Mouse (Mus musculus): ENCODE measurements at regions not wholly inside any gene's neighbourhood (a gene's known extent, or its start where the extent isn't known, plus 50 kb on each side); places are given as distances from the start of the nearest gene placed in this dataset.

GRCm38 (mm10) chr1:127023100-127023499 is 181.7 kb upstream of the Mgat5 start:
- no peaks in the 10 kb centered on the region for H3K36me3 ChIP-seq (ENCODE audit: control insufficient read depth, insufficient read depth, low read length, poor library complexity, severe bottlenecking)
- DNase-seq (ENCODE audit: low read depth, low spot score): no peak
- TF ChIP-seq ZNF384 (IDR thresholded peaks at IDR 0.05; ENCODE audit: low read depth, low read length) (no peak), CHD2 (IDR thresholded peaks at IDR 0.05; ENCODE audit: low read depth, low read length) (no peak), HCFC1 (IDR thresholded peaks at IDR 0.05; ENCODE audit: borderline replicate concordance, insufficient read depth, low read length) (no peak), ZC3H11A (IDR thresholded peaks at IDR 0.05; ENCODE audit: borderline replicate concordance, low read depth, low read length) (no peak), MAFK (IDR thresholded peaks at IDR 0.05; ENCODE audit: insufficient read depth, low read depth, low read length) (no peak)
- H3K4me3 ChIP-seq (ENCODE audit: insufficient read depth in 1 of 2, low read depth in 1 of 2, low read length in 2 of 2, poor library complexity in 1 of 2, severe bottlenecking in 1 of 2): no peak overlapping the region
- no peaks in the 10 kb centered on the region for H3K4me1 ChIP-seq (ENCODE audit: control insufficient read depth in 2 of 2, insufficient read depth in 2 of 2, low read length in 2 of 2, poor library complexity in 1 of 2)
- no peaks in the 10 kb centered on the region for H3K9me3 ChIP-seq (ENCODE audit: control insufficient read depth, insufficient read depth, low read depth, low read length)
- no peak overlapping the region for H3K9ac ChIP-seq (ENCODE audit: insufficient read depth, low read depth, low read length, poor library complexity, severe bottlenecking)
- H3K27ac ChIP-seq (ENCODE audit: insufficient read depth, low read depth, low read length, poor library complexity, severe bottlenecking): no peak overlapping the region
- in situ Hi-C loops (cut with MboI; ENCODE audit: low sequenced_read_pairs in 2 of 2, unreplicated experiment in 2 of 2): loop anchor here in 1 of 2 experiments (25.0 kb wide), 1 partner anchor 439 kb away; no protein-coding TSS in a partner anchor

GRCm38 (mm10) chr1:127017698-127018097 is 187.1 kb upstream of the Nckap5 start:
- no peaks in the 10 kb centered on the region for H3K9me3 ChIP-seq (ENCODE audit: control insufficient read depth, insufficient read depth, low read depth, low read length)
- no peak overlapping the region for H3K27ac ChIP-seq (ENCODE audit: insufficient read depth, low read depth, low read length, poor library complexity, severe bottlenecking)
- no peak for TF ChIP-seq ZNF384 (IDR thresholded peaks at IDR 0.05; ENCODE audit: low read depth, low read length)
- no peak for TF ChIP-seq MAFK (IDR thresholded peaks at IDR 0.05; ENCODE audit: insufficient read depth, low read depth, low read length)
- TF ChIP-seq ZC3H11A (IDR thresholded peaks at IDR 0.05; ENCODE audit: borderline replicate concordance, low read depth, low read length): 0 out of 2 replicates have a peak, but pooled peaks have one; percentile 10
- TF ChIP-seq HCFC1 (IDR thresholded peaks at IDR 0.05; ENCODE audit: borderline replicate concordance, insufficient read depth, low read length): no peak
- no peak for TF ChIP-seq CHD2 (IDR thresholded peaks at IDR 0.05; ENCODE audit: low read depth, low read length)
- H3K36me3 ChIP-seq (ENCODE audit: control insufficient read depth, insufficient read depth, low read length, poor library complexity, severe bottlenecking): no peaks in the 10 kb centered on the region
- no peaks in the 10 kb centered on the region for H3K4me1 ChIP-seq (ENCODE audit: control insufficient read depth in 2 of 2, insufficient read depth in 2 of 2, low read length in 2 of 2, poor library complexity in 1 of 2)
- H3K4me3 ChIP-seq (ENCODE audit: insufficient read depth in 1 of 2, low read depth in 1 of 2, low read length in 2 of 2, poor library complexity in 1 of 2, severe bottlenecking in 1 of 2): no peak overlapping the region
- in situ Hi-C loops (cut with MboI; ENCODE audit: low sequenced_read_pairs in 2 of 2, unreplicated experiment in 2 of 2): loop anchor here in 1 of 2 experiments (25.0 kb wide), 1 partner anchor 445 kb away; no protein-coding TSS in a partner anchor
- DNase-seq (ENCODE audit: low read depth, low spot score): no peak
- H3K9ac ChIP-seq (ENCODE audit: insufficient read depth, low read depth, low read length, poor library complexity, severe bottlenecking): no peak overlapping the region

GRCm38 (mm10) chr1:127015894-127016245 is 185.3 kb upstream of the Nckap5 start:
- Histone ChIP-seq H3K27ac (ENCODE audit: insufficient read depth, low read depth, low read length, poor library complexity, severe bottlenecking) (no peak overlapping the region), H3K9me3 (ENCODE audit: control insufficient read depth, insufficient read depth, low read depth, low read length) (no peaks in the 10 kb centered on the region), H3K9ac (ENCODE audit: insufficient read depth, low read depth, low read length, poor library complexity, severe bottlenecking) (no peak overlapping the region), H3K4me1 (ENCODE audit: control insufficient read depth in 2 of 2, insufficient read depth in 2 of 2, low read length in 2 of 2, poor library complexity in 1 of 2) (no peaks in the 10 kb centered on the region), H3K36me3 (ENCODE audit: control insufficient read depth, insufficient read depth, low read length, poor library complexity, severe bottlenecking) (no peaks in the 10 kb centered on the region), H3K4me3 (ENCODE audit: insufficient read depth in 1 of 2, low read depth in 1 of 2, low read length in 2 of 2, poor library complexity in 1 of 2, severe bottlenecking in 1 of 2) (no peak overlapping the region)
- no peak for DNase-seq (ENCODE audit: low read depth, low spot score)
- in situ Hi-C loops (cut with MboI; ENCODE audit: low sequenced_read_pairs in 2 of 2, unreplicated experiment in 2 of 2): loop anchor here in 1 of 2 experiments (25.0 kb wide), 1 partner anchor 446 kb away; no protein-coding TSS in a partner anchor
- no peak for TF ChIP-seq HCFC1 (IDR thresholded peaks at IDR 0.05; ENCODE audit: borderline replicate concordance, insufficient read depth, low read length)
- no peak for TF ChIP-seq ZC3H11A (IDR thresholded peaks at IDR 0.05; ENCODE audit: borderline replicate concordance, low read depth, low read length)
- no peak for TF ChIP-seq MAFK (IDR thresholded peaks at IDR 0.05; ENCODE audit: insufficient read depth, low read depth, low read length)
- no peak for TF ChIP-seq ZNF384 (IDR thresholded peaks at IDR 0.05; ENCODE audit: low read depth, low read length)
- no peak for TF ChIP-seq CHD2 (IDR thresholded peaks at IDR 0.05; ENCODE audit: low read depth, low read length)

- Histone ChIP-seq H3K4me3 (ENCODE audit: insufficient read depth in 1 of 2, low read depth in 1 of 2, low read length in 2 of 2, poor library complexity in 1 of 2, severe bottlenecking in 1 of 2) (no peak overlapping the region), H3K36me3 (ENCODE audit: control insufficient read depth, insufficient read depth, low read length, poor library complexity, severe bottlenecking) (no peaks in the 10 kb centered on the region), H3K4me1 (ENCODE audit: control insufficient read depth in 2 of 2, insufficient read depth in 2 of 2, low read length in 2 of 2, poor library complexity in 1 of 2) (no peaks in the 10 kb centered on the region), H3K27ac (ENCODE audit: insufficient read depth, low read depth, low read length, poor library complexity, severe bottlenecking) (no peak overlapping the region), H3K9ac (ENCODE audit: insufficient read depth, low read depth, low read length, poor library complexity, severe bottlenecking) (no peak overlapping the region), H3K9me3 (ENCODE audit: control insufficient read depth, insufficient read depth, low read depth, low read length) (no peaks in the 10 kb centered on the region)
- no peak for DNase-seq (ENCODE audit: low read depth, low spot score)
- no peak for TF ChIP-seq ZC3H11A (IDR thresholded peaks at IDR 0.05; ENCODE audit: borderline replicate concordance, low read depth, low read length)
- TF ChIP-seq ZNF384 (IDR thresholded peaks at IDR 0.05; ENCODE audit: low read depth, low read length): no peak
- TF ChIP-seq MAFK (IDR thresholded peaks at IDR 0.05; ENCODE audit: insufficient read depth, low read depth, low read length): no peak
- in situ Hi-C loops (cut with MboI; ENCODE audit: low sequenced_read_pairs in 2 of 2, unreplicated experiment in 2 of 2): loop anchor here in 1 of 2 experiments (25.0 kb wide), 1 partner anchor 447 kb away; no protein-coding TSS in a partner anchor
Observed at GRCm38 (mm10) chr1:127015042-127015893, 184.7 kb upstream of the Nckap5 start.

Measured in ES-E14 (cell line).